Mouse (Mus musculus) megakaryocyte, embryonic 14.5 days (primary cell): ENCODE measurements around the gene Mbnl3. TPM values are rescaled to one million over a fixed set of nuclear protein-coding genes. Genes with fewer than 3 reads are reported as not detected.

ENCODE experiments used
- H3K27me3 ChIP-seq: replicated peaks from 2 replicates; pipeline ENCODE3; 2012; ENCODE audit warnings: inconsistent platforms
- H3K36me3 ChIP-seq: replicated peaks from 2 replicates; pipeline ENCODE3; 2012; ENCODE audit warnings: low read length, inconsistent platforms, mixed read lengths
- H3K4me1 ChIP-seq: 2 replicates; pipeline ENCODE4 v1.6.1; 2012; ENCODE audit warnings: inconsistent platforms
- H3K4me3 ChIP-seq: replicated peaks from 2 replicates; pipeline ENCODE3; 2012; ENCODE audit warnings: moderate library complexity, mild to moderate bottlenecking, inconsistent platforms
- H3K9me3 ChIP-seq: 2 replicates; pipeline ENCODE4 v1.6.1; 2012; ENCODE audit warnings: inconsistent platforms
- FLI1 ChIP-seq: IDR thresholded peaks from 2 replicates; pipeline ENCODE4 v1.6.1; 2012; ENCODE audit warnings: low read length, inconsistent platforms, mixed read lengths
- GATA1 ChIP-seq: IDR thresholded peaks from 3 replicates; pipeline ENCODE4 v1.6.1; 2012; ENCODE audit warnings: mixed read lengths, low read length, inconsistent platforms, borderline replicate concordance
- polyA plus RNA-seq: library from polyadenylated mRNA; stranded (reverse); fragments of >175 nt; gene quantifications from 2 replicates; pipeline ENCODE4 v1.2.3, GENCODE M21; 2012; ENCODE audit warnings: low replicate concordance; ENCODE audit not compliant: insufficient read depth

Gene Mbnl3
- polyA plus RNA-seq, 1 experiment, result not detected

- Histone ChIP-seq H3K4me1 (peaks cover 16% of the 10 kb centered on the region; the same call in 1 of the 2 replicates), H3K27me3 (peaks cover 5% of the 10 kb centered on the region), H3K4me3 (no peak overlapping the region), H3K9me3 (no peaks in the 10 kb centered on the region), H3K36me3 (no peaks in the 10 kb centered on the region)
- TF ChIP-seq FLI1, result no peak
- TF ChIP-seq GATA1, result no peak
Measured at GRCm38 (mm10) chrX:51148436-51148835, 57.9 kb downstream of the Mbnl3 start.

GRCm38 (mm10) chrX:51146351-51146750 is 60.0 kb downstream of the Mbnl3 start:
- TF ChIP-seq GATA1, result no peak
- no peak for TF ChIP-seq FLI1
- peaks cover 9% of the 10 kb centered on the region; the same call in 1 of the 2 replicates for H3K4me1 ChIP-seq
- H3K27me3 ChIP-seq, result peaks cover 2% of the 10 kb centered on the region

GRCm38 (mm10) chrX:51140055-51140454 is 66.3 kb downstream of the Mbnl3 start:
- Histone ChIP-seq H3K4me1 (no peaks in the 10 kb centered on the region), H3K36me3 (no peaks in the 10 kb centered on the region)
- TF ChIP-seq GATA1 (no peak), FLI1 (no peak)

More at GRCm38 (mm10) chrX:51146351-51146750, 60.0 kb downstream of the Mbnl3 start:
- Histone ChIP-seq H3K36me3 (no peaks in the 10 kb centered on the region), H3K9me3 (no peaks in the 10 kb centered on the region), H3K4me3 (no peak overlapping the region)

GRCm38 (mm10) chrX:51131325-51131724 is 75.0 kb downstream of the Mbnl3 start:
- Histone ChIP-seq H3K36me3 (no peaks in the 10 kb centered on the region), H3K27me3 (peaks cover 5% of the 10 kb centered on the region), H3K4me3 (no peak overlapping the region), H3K9me3 (no peaks in the 10 kb centered on the region), H3K4me1 (no peaks in the 10 kb centered on the region)
- TF ChIP-seq FLI1, result no peak
- TF ChIP-seq GATA1, result no peak

More at GRCm38 (mm10) chrX:51140055-51140454, 66.3 kb downstream of the Mbnl3 start:
- Histone ChIP-seq H3K9me3 (no peaks in the 10 kb centered on the region), H3K4me3 (no peak overlapping the region), H3K27me3 (no peaks in the 10 kb centered on the region)

GRCm38 (mm10) chrX:51102748-51103147 is 103.6 kb downstream of the Mbnl3 start:
- Histone ChIP-seq H3K27me3 (peaks cover 4% of the 10 kb centered on the region), H3K36me3 (no peaks in the 10 kb centered on the region), H3K4me1 (no peaks in the 10 kb centered on the region), H3K9me3 (no peaks in the 10 kb centered on the region), H3K4me3 (no peak overlapping the region)
- TF ChIP-seq GATA1 (no peak), FLI1 (no peak)

- peaks cover 8% of the 10 kb centered on the region for H3K27me3 ChIP-seq
- peaks cover 4% of the 10 kb centered on the region; the same call in 1 of the 2 replicates for H3K4me1 ChIP-seq
- no peak for TF ChIP-seq GATA1
- TF ChIP-seq FLI1, result no peak
- no peaks in the 10 kb centered on the region for H3K36me3 ChIP-seq
- no peaks in the 10 kb centered on the region for H3K9me3 ChIP-seq
- H3K4me3 ChIP-seq, result no peak overlapping the region
Measured at GRCm38 (mm10) chrX:51084972-51085371, 121.4 kb downstream of the Mbnl3 start.

GRCm38 (mm10) chrX:51084211-51084610 is 122.1 kb downstream of the Mbnl3 start:
- no peak overlapping the region for H3K4me3 ChIP-seq
- H3K27me3 ChIP-seq, result peaks cover 6% of the 10 kb centered on the region
- peaks cover 4% of the 10 kb centered on the region; the same call in 1 of the 2 replicates for H3K4me1 ChIP-seq
- H3K36me3 ChIP-seq, result no peaks in the 10 kb centered on the region
- TF ChIP-seq GATA1 (no peak), FLI1 (no peak)
- H3K9me3 ChIP-seq, result no peaks in the 10 kb centered on the region

GRCm38 (mm10) chrX:51076744-51077143 is 129.6 kb downstream of the Mbnl3 start:
- peaks cover 8% of the 10 kb centered on the region for H3K27me3 ChIP-seq
- TF ChIP-seq FLI1 (no peak), GATA1 (no peak)
- no peaks in the 10 kb centered on the region for H3K4me1 ChIP-seq
- no peak overlapping the region for H3K4me3 ChIP-seq
- no peaks in the 10 kb centered on the region for H3K36me3 ChIP-seq
- no peaks in the 10 kb centered on the region for H3K9me3 ChIP-seq

Other genes with a start within 250 kb of the Mbnl3 start
- 0.85 TPM in 1 of 2 replicates, not detected in the other for gene Rap2c, start 188.5 kb downstream of the Mbnl3 start, polyA plus RNA-seq